ENCODE assay signal across 12 mouse cellular contexts in the genomic region with DNA sequence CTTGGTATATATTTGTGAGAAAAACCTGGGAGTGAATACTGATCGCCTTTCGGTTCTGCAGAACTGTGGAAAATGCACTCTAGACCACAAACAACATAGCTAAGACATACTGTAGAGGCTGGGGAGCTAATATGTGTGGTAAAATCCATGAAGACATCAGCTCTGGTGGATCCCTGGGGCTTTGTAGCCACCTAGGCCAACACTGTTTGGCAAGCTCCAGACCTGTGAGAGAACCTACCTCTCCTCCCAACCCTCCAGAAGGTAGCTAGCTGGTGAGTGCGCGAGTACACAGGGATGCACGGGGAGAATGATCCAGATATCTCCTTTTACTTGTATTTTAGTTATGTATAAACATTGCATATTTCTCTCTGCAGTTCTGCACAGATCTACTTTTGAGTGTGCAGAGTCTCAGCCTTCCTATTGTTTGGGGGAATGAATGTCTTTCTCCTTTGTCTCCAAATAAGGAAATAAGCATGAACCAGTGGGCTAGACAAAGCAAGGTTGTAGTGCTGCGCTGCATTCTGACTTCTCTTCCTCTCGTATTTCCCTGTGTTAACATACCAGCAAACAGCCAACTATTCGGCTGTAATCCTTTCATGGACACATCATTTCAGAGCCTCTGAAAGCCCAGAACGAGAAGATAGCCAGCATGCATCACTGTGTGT.
DNase-seq lines count a peak whose midpoint lies in the region; ATAC-seq lines count a peak whose summit lies in the region.
"Had no signal": no experiment of that assay in that cellular context is flagged by ENCODE, and none has a peak within 500 bp of the region (broad histone marks: within the 10 kb centered on the region; RNA-seq: fewer than 3 reads in every experiment).

No protein-coding gene starts in this region.

- H3K4me2 ChIP-seq in hindbrain, embryonic 14.5 days (replicated peaks) = no peak overlapping the region
- H3K4me2 ChIP-seq in hindbrain, embryonic 16.5 days (ENCODE audit: low read length) = no peak overlapping the region
- H3K4me2 ChIP-seq in embryonic facial prominence, embryonic 13.5 days = no peak overlapping the region
- H3K4me2 ChIP-seq: liver, embryonic 13.5 days had no signal

- WGBS in hindbrain, embryonic 14.5 days = 86% methylated on average over 9 of the region's 9 CpGs
- WGBS in hindbrain, embryonic 16.5 days = 85% methylated on average over 9 of the region's 9 CpGs
- WGBS in embryonic facial prominence, embryonic 13.5 days = 75% methylated on average over 9 of the region's 9 CpGs

- H3K27ac ChIP-seq in hindbrain, embryonic 14.5 days = peak overlapping the region; percentile 12; the same call in 1 of the 2 replicates
- H3K27ac ChIP-seq in hindbrain, embryonic 16.5 days (ENCODE audit: low read depth, low read length) = no peak overlapping the region
- peak overlapping the region; percentile 69 for H3K27ac ChIP-seq in embryonic facial prominence, embryonic 13.5 days
- H3K27ac ChIP-seq: liver, embryonic 13.5 days had no signal

- DNase-seq in cerebellum, adult 11 months = peak; percentile 24
- DNase-seq in cerebellum, postnatal 4 days (ENCODE audit: low spot score in 2 of 2) = no peak
- DNase-seq in hindbrain, embryonic 14.5 days (ENCODE audit: low spot score) = no peak
- DNase-seq in brain, adult 2 months (ENCODE audit: low read depth, low spot score) = peak; percentile 71
- DNase-seq in kidney, postnatal 14 days = no peak
- no peak for DNase-seq in gastrocnemius, postnatal 36 days
- DNase-seq: heart, adult 18-20 months; heart, postnatal 36 days; kidney, adult 8-10 months; liver, embryonic 13.5 days had no signal

- H3K4me1 ChIP-seq in hindbrain, embryonic 14.5 days (replicated peaks; ENCODE audit: control insufficient read depth, insufficient read depth, low read length) = no peaks in the 10 kb centered on the region
- H3K4me1 ChIP-seq in hindbrain, embryonic 16.5 days (ENCODE audit: control insufficient read depth, insufficient read depth, low read depth, low read length) = no peaks in the 10 kb centered on the region
- H3K4me1 ChIP-seq in embryonic facial prominence, embryonic 13.5 days = peaks cover 8% of the 10 kb centered on the region
- H3K4me1 ChIP-seq: liver, embryonic 13.5 days had no signal

- H3K9me3 ChIP-seq in hindbrain, embryonic 14.5 days (ENCODE audit: control insufficient read depth, low read length) = no peaks in the 10 kb centered on the region
- no peaks in the 10 kb centered on the region for H3K9me3 ChIP-seq in hindbrain, embryonic 16.5 days (ENCODE audit: control insufficient read depth, low read length)
- H3K9me3 ChIP-seq in embryonic facial prominence, embryonic 13.5 days = no peaks in the 10 kb centered on the region
- H3K9me3 ChIP-seq: liver, embryonic 13.5 days had no signal

- no peaks in the 10 kb centered on the region for H3K27me3 ChIP-seq in hindbrain, embryonic 14.5 days (ENCODE audit: control insufficient read depth, insufficient read depth, low read length)
- H3K27me3 ChIP-seq in hindbrain, embryonic 16.5 days (replicated peaks; ENCODE audit: control insufficient read depth, insufficient read depth, low read length) = no peaks in the 10 kb centered on the region
- H3K27me3 ChIP-seq in embryonic facial prominence, embryonic 13.5 days = no peaks in the 10 kb centered on the region
- H3K27me3 ChIP-seq: liver, embryonic 13.5 days had no signal

- intact Hi-C loops in gastrocnemius, postnatal 36 days (cut with DNase I) = no loop called here

- no peak for ATAC-seq in hindbrain, embryonic 14.5 days (ENCODE audit: low FRiP score)
- no peak for ATAC-seq in hindbrain, embryonic 16.5 days
- ATAC-seq in embryonic facial prominence, embryonic 13.5 days (ENCODE audit: insufficient number of reproducible peaks, insufficient read depth, low FRiP score, low TSS enrichment, low read depth) = no peak

- peaks cover 23% of the 10 kb centered on the region for H3K36me3 ChIP-seq in hindbrain, embryonic 14.5 days (replicated peaks; ENCODE audit: control insufficient read depth, insufficient read depth)
- peaks cover 3% of the 10 kb centered on the region; the same call in 1 of the 2 replicates for H3K36me3 ChIP-seq in hindbrain, embryonic 16.5 days (ENCODE audit: control insufficient read depth, insufficient read depth, low read length)
- peaks cover 22% of the 10 kb centered on the region; the same call in 1 of the 2 replicates for H3K36me3 ChIP-seq in embryonic facial prominence, embryonic 13.5 days

- no peak overlapping the region for H3K9ac ChIP-seq in hindbrain, embryonic 14.5 days
- H3K9ac ChIP-seq in hindbrain, embryonic 16.5 days (ENCODE audit: low read depth, low read length) = no peak overlapping the region
- H3K9ac ChIP-seq in embryonic facial prominence, embryonic 13.5 days = no peak overlapping the region
- H3K9ac ChIP-seq: liver, embryonic 13.5 days had no signal

- no peak overlapping the region for H3K4me3 ChIP-seq in hindbrain, embryonic 14.5 days (replicated peaks; ENCODE audit: low read length)
- no peak overlapping the region for H3K4me3 ChIP-seq in hindbrain, embryonic 16.5 days (ENCODE audit: low read length)
- H3K4me3 ChIP-seq in embryonic facial prominence, embryonic 13.5 days = no peak overlapping the region
- H3K4me3 ChIP-seq: liver, embryonic 13.5 days had no signal

Comparison
In these comparisons a context has a peak if more than half of its experiments do, and no peak if none do; other contexts are left out.
1. DNase-seq: peak in cerebellum, adult 11 months (single experiment) and brain, adult 2 months (single experiment); none in cerebellum, postnatal 4 days (0 of 2), hindbrain, embryonic 14.5 days (single experiment), kidney, postnatal 14 days (single experiment) and gastrocnemius, postnatal 36 days (0 of 2).